Mouse (Mus musculus) naive thymus-derived CD4-positive, alpha-beta T cell, adult 2 months (primary cell): ENCODE measurements around the gene Vmn1r35.
"Not testable (repeated sequence)": the region's sequence is repeated elsewhere in the genome, so short reads cannot be mapped to it uniquely, and the experiment has no call there.

Source experiments
- DNase-seq: peaks from one replicate; pipeline ENCODE4 v3.0.0-alpha.2; 2011; ENCODE audit warnings: low read depth

Vmn1r35 gene

GRCm38 (mm10) chr6:66685806-66686205 lies at the start of gene Vmn1r35:
Vmn1r35 (minus strand) TSS chr6:66685906.
- DNase-seq: no peak

GRCm38 (mm10) chr6:66729082-66729481 lies 43.4 kb upstream of the Vmn1r35 start, which contains the start of gene Vmn1r37:
Vmn1r37 (plus strand) TSS chr6:66729382.
- not testable (repeated sequence) for DNase-seq

GRCm38 (mm10) chr6:66719068-66719467 lies 33.4 kb upstream of the Vmn1r35 start, which contains the start of gene Vmn1r36:
Vmn1r36 (minus strand) TSS chr6:66719168.
- not testable (repeated sequence) for DNase-seq

- no peak for DNase-seq
Observed at GRCm38 (mm10) chr6:66713854-66714253, 28.1 kb upstream of the Vmn1r35 start.

GRCm38 (mm10) chr6:66708901-66709300 lies 23.2 kb upstream of the Vmn1r35 start:
- DNase-seq: no peak

- DNase-seq: no peak
Observed at GRCm38 (mm10) chr6:66643779-66644178, 41.9 kb downstream of the Vmn1r35 start, which contains the start of gene Vmn1r34. Vmn1r34 (minus strand) TSS chr6:66643879.
